Mouse (Mus musculus): ENCODE data around the gene Olfr1494.

DNA sequence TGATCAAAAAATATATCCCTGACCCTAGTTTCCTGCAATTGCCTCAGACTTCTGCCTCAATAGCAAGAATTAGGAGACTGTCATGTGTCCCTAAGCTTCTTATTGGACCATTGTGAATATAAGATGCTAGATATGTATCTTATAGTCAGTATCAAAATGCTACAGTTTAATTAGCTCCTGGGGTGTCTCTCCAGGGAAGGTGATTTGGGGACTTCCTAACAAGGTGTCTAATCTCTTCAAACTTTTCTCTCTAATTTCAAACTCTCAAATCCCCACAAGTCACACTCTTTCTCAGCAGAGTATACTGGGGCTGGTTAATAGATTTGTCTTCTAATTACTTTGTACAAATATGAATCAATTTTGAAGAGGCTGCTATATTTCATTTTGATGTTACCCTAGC lies 58.6 kb downstream of the Olfr1494 start, which contains the start of gene Olfr1497:
- no peak for TF ChIP-seq POLR2A (IDR thresholded peaks at IDR 0.05; ENCODE audit: insufficient read length, low read depth)
- no peak for TF ChIP-seq MYOD1 (IDR thresholded peaks at IDR 0.05; ENCODE audit: control insufficient read depth in 1 of 3, insufficient read length in 2 of 3, low read depth in 2 of 3)
- TF ChIP-seq E2F4 (IDR thresholded peaks at IDR 0.05; ENCODE audit: insufficient read depth): no peak
- no peak for TF ChIP-seq TCF12 (IDR thresholded peaks at IDR 0.05; ENCODE audit: insufficient read depth, poor library complexity, severe bottlenecking)
- no peak for TF ChIP-seq USF1 (IDR thresholded peaks at IDR 0.05; ENCODE audit: low read depth)
- TF ChIP-seq MAX (IDR thresholded peaks at IDR 0.05; ENCODE audit: low read depth): no peak
- no peak for TF ChIP-seq REST (IDR thresholded peaks at IDR 0.05; ENCODE audit: insufficient read depth, insufficient read length)
